Mouse (Mus musculus): ENCODE results near the gene Mvk. TPM values are rescaled to one million over a fixed set of nuclear protein-coding genes. Genes with fewer than 3 reads are reported as not detected.

Gene Mvk
- 1.7 and 2.0 TPM in 2 replicates for polyA plus RNA-seq (2012)

DNA sequence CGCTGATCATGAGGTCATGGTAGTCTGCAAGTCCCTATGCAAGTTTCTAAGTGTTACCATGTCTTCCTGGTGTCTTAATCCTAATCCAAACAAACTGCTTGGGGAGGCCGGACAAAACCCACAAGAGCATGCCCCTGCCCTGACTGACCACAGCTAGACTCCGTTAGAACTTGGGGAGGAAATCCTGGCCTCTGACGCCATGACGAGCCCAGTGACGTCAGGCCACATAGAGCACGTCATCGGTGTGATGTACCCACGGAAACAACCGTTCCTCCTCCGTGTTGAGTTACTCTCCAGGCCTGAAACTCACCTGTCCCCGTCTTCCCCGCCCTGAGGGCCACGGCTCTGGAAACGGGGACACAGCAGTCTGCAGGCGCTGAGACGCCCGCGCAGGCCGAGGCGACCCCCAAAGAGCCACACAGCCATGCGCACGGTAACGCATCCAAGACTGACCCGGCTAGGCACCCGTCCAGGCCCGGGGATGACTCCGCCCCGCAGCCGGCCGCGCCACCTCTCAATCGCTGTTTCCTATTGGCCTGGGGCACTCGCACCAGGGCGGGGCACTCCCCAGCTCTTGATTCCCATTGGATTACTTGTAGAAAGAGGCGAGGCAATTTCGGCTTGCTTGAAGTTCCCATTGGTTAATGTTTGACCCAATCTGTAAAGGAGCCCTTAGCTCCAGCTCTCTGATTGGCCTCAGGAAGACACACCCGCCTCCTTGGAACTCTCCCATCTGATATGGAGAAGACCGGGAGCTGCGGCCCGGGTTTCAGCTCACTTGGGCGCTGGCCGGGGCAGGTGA lies at the start of gene Mvk, which contains the start of gene Mmab:
Gene Mvk, plus strand, starts transcription at position 704 of the 802 bp plus-strand sequence.
Gene Mmab, minus strand, starts transcription at position 495 of the 802 bp plus-strand sequence.
- H3K27me3 ChIP-seq (ENCODE audit: control insufficient read depth): no peaks in the 10 kb centered on the region
- peak within 1 kb of the TSS; percentile 71 for H3K4me3 ChIP-seq (replicated peaks)
- peaks cover 11% of the 10 kb centered on the region for H3K36me3 ChIP-seq (ENCODE audit: control insufficient read depth)
- H3K9me3 ChIP-seq (ENCODE audit: control insufficient read depth, low read length): no peaks in the 10 kb centered on the region
- H3K4me1 ChIP-seq (ENCODE audit: control insufficient read depth): peaks cover 26% of the 10 kb centered on the region
- TF ChIP-seq TAL1 (IDR thresholded peaks at IDR 0.05; ENCODE audit: low read length) (no peak), GATA1 (IDR thresholded peaks at IDR 0.05; ENCODE audit: low read length) (peak; percentile 85)

- H3K27me3 ChIP-seq (ENCODE audit: control insufficient read depth): no peaks in the 10 kb centered on the region
- no peaks in the 10 kb centered on the region for H3K4me1 ChIP-seq (ENCODE audit: control insufficient read depth)
- H3K36me3 ChIP-seq (ENCODE audit: control insufficient read depth): peaks cover 100% of the 10 kb centered on the region
- no peak overlapping the region for H3K4me3 ChIP-seq (replicated peaks)
- no peaks in the 10 kb centered on the region for H3K9me3 ChIP-seq (ENCODE audit: control insufficient read depth, low read length)
- no peak for TF ChIP-seq TAL1 (IDR thresholded peaks at IDR 0.05; ENCODE audit: low read length)
- no peak for TF ChIP-seq GATA1 (IDR thresholded peaks at IDR 0.05; ENCODE audit: low read length)
Measured at GRCm38 (mm10) chr5:114406592-114406991, 37.5 kb upstream of the Mvk start.

DNA sequence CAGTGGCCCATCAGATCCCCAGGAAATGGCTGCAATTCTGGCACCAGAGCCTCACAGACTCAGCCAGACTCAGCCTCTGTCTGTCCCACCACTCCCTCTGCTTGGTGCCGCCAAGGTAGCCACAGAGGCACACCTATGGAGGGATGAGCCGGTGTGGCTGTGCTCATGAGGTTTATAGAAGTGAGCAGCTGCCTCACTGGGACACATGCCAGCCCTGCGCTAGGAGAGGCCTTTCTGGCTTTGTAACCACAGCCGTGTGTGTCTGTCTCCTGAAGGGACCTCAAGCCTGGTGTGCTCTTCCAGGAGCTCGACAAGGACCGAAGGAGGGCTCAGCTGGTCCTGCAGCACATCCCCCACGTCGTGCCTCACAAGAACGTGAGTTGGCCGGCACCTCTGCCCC lies 36.8 kb upstream of the Mvk start:
- no peaks in the 10 kb centered on the region for H3K9me3 ChIP-seq (ENCODE audit: control insufficient read depth, low read length)
- no peaks in the 10 kb centered on the region for H3K27me3 ChIP-seq (ENCODE audit: control insufficient read depth)
- no peak overlapping the region for H3K4me3 ChIP-seq (replicated peaks)
- no peaks in the 10 kb centered on the region for H3K4me1 ChIP-seq (ENCODE audit: control insufficient read depth)
- TF ChIP-seq GATA1 (IDR thresholded peaks at IDR 0.05; ENCODE audit: low read length): no peak
- H3K36me3 ChIP-seq (ENCODE audit: control insufficient read depth): peaks cover 100% of the 10 kb centered on the region

DNA sequence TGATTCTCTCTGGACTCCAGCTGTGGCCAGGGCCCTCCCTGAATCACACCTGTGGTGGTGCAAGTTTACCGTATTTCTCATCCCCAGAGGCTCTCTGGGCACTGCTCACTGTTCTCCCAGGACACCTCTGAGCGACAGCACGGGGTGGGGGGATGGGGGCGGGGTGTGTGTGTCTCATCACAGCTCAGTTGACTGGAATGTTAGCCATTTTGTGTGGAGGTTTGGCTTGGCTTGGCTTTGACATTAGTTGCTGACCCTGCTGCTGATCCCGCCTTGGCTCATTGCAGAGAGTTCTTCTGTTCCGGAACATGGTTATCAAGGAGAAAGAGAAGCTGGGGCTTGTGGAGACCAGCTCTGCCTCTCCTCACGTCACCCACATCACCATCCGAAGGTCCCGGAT lies 36.3 kb upstream of the Mvk start:
- Histone ChIP-seq H3K4me1 (ENCODE audit: control insufficient read depth) (no peaks in the 10 kb centered on the region), H3K9me3 (ENCODE audit: control insufficient read depth, low read length) (no peaks in the 10 kb centered on the region), H3K36me3 (ENCODE audit: control insufficient read depth) (peaks cover 100% of the 10 kb centered on the region), H3K27me3 (ENCODE audit: control insufficient read depth) (no peaks in the 10 kb centered on the region), H3K4me3 (replicated peaks) (no peak overlapping the region)
- TF ChIP-seq TAL1 (IDR thresholded peaks at IDR 0.05; ENCODE audit: low read length) (no peak), GATA1 (IDR thresholded peaks at IDR 0.05; ENCODE audit: low read length) (no peak)

- TF ChIP-seq GATA1 (IDR thresholded peaks at IDR 0.05; ENCODE audit: low read length): no peak
- TF ChIP-seq TAL1 (IDR thresholded peaks at IDR 0.05; ENCODE audit: low read length): no peak
- Histone ChIP-seq H3K36me3 (ENCODE audit: control insufficient read depth) (peaks cover 100% of the 10 kb centered on the region), H3K27me3 (ENCODE audit: control insufficient read depth) (no peaks in the 10 kb centered on the region), H3K4me3 (replicated peaks) (no peak overlapping the region), H3K4me1 (ENCODE audit: control insufficient read depth) (no peaks in the 10 kb centered on the region), H3K9me3 (ENCODE audit: control insufficient read depth, low read length) (no peaks in the 10 kb centered on the region)
Measured at GRCm38 (mm10) chr5:114408846-114409245, 35.2 kb upstream of the Mvk start.

GRCm38 (mm10) chr5:114410429-114410828 lies 33.6 kb upstream of the Mvk start:
- peaks cover 100% of the 10 kb centered on the region for H3K36me3 ChIP-seq (ENCODE audit: control insufficient read depth)
- H3K4me1 ChIP-seq (ENCODE audit: control insufficient read depth): no peaks in the 10 kb centered on the region
- H3K9me3 ChIP-seq (ENCODE audit: control insufficient read depth, low read length): no peaks in the 10 kb centered on the region
- TF ChIP-seq GATA1 (IDR thresholded peaks at IDR 0.05; ENCODE audit: low read length) (no peak), TAL1 (IDR thresholded peaks at IDR 0.05; ENCODE audit: low read length) (no peak)
- H3K27me3 ChIP-seq (ENCODE audit: control insufficient read depth): no peaks in the 10 kb centered on the region
- no peak overlapping the region for H3K4me3 ChIP-seq (replicated peaks)

GRCm38 (mm10) chr5:114412361-114412998 lies 31.6 kb upstream of the Mvk start:
- Histone ChIP-seq H3K36me3 (ENCODE audit: control insufficient read depth) (peaks cover 100% of the 10 kb centered on the region), H3K9me3 (ENCODE audit: control insufficient read depth, low read length) (no peaks in the 10 kb centered on the region), H3K4me3 (replicated peaks) (no peak overlapping the region), H3K27me3 (ENCODE audit: control insufficient read depth) (no peaks in the 10 kb centered on the region), H3K4me1 (ENCODE audit: control insufficient read depth) (no peaks in the 10 kb centered on the region)
- no peak for TF ChIP-seq TAL1 (IDR thresholded peaks at IDR 0.05; ENCODE audit: low read length)
- TF ChIP-seq GATA1 (IDR thresholded peaks at IDR 0.05; ENCODE audit: low read length): no peak

DNA sequence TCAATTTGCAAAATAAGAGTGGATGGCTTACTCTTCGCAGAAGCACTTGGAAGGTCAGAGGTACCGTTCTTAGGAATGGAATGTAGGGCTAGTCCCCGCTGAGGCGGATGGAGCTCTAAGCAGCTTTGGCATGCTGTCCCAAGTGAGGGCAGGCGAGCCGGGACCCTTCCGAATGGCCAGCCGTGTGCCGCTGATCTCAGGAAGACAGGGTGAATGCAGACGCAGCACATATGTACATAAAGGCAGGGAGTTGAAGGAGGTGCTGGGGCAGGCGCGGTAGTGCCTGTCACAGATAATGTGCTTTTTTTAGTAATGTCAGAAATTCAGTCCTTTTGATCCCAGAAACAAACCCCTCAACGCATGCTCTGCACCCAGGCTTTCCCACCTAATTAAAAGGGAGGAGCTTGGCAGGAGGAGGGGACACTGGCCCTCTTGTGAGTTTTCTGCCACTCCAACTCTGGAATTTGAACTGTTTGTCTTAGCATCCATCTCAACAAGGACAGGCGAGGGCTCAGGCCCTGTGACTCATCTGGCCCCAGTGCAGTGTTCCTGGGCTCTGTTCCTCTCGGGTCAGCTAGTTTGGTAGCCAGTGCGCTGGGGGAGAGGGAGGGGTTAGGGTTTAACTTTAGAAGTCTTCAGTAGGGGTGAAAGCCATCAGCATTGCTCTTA lies 30.9 kb upstream of the Mvk start:
- Histone ChIP-seq H3K36me3 (ENCODE audit: control insufficient read depth) (peaks cover 100% of the 10 kb centered on the region), H3K4me3 (replicated peaks) (no peak overlapping the region), H3K4me1 (ENCODE audit: control insufficient read depth) (no peaks in the 10 kb centered on the region), H3K27me3 (ENCODE audit: control insufficient read depth) (no peaks in the 10 kb centered on the region), H3K9me3 (ENCODE audit: control insufficient read depth, low read length) (no peaks in the 10 kb centered on the region)
- TF ChIP-seq TAL1 (IDR thresholded peaks at IDR 0.05; ENCODE audit: low read length) (no peak), GATA1 (IDR thresholded peaks at IDR 0.05; ENCODE audit: low read length) (no peak)

GRCm38 (mm10) chr5:114415606-114416005 lies 28.5 kb upstream of the Mvk start:
- Histone ChIP-seq H3K4me1 (ENCODE audit: control insufficient read depth) (no peaks in the 10 kb centered on the region), H3K36me3 (ENCODE audit: control insufficient read depth) (peaks cover 100% of the 10 kb centered on the region), H3K4me3 (replicated peaks) (no peak overlapping the region), H3K27me3 (ENCODE audit: control insufficient read depth) (no peaks in the 10 kb centered on the region), H3K9me3 (ENCODE audit: control insufficient read depth, low read length) (no peaks in the 10 kb centered on the region)
- TF ChIP-seq GATA1 (IDR thresholded peaks at IDR 0.05; ENCODE audit: low read length) (no peak), TAL1 (IDR thresholded peaks at IDR 0.05; ENCODE audit: low read length) (no peak)

Measured in erythroblast, embryonic 14.5 days (primary cell).